Mouse (Mus musculus) layer of hippocampus, adult 11-12 months (tissue): Measurements from ENCODE around the gene Spag5.
A peak's percentile ranks its signal among the peaks of the same experiment; 100 is the strongest.

Experiments used
- DNase-seq: peaks from one replicate; pipeline ENCODE4 v3.0.0; 2022; ENCODE audit warnings: low spot score

The Spag5 gene

DNA sequence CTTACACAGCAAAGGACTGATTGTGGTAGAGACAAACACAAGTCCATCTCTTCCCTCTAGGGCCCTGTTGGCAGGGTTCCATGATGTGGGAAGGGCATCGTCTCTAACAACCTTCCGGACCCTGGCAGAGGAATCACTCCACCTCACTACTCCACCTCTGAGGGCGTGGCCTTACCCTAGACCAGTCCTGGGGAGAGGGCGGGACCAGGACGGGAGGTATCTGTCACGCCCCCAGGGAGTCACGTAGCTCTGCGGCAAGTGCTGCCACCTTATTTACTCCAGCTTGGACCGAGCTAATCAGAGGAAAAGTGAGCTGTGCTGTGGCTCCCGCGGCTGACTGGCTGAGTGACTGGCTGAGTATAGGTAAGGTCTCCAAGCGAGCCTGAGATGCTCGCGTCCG lies 21.5 kb downstream of the Spag5 start, which contains the start of gene Aldoc:
TSS of gene Aldoc (plus strand) at position 109 of the 400 bp plus-strand sequence.
- DNase-seq = peak; percentile 87

- no peak for DNase-seq
These were observed 22.9 kb downstream of the Spag5 start for GRCm38 (mm10) chr11:78324000-78324785.

DNA sequence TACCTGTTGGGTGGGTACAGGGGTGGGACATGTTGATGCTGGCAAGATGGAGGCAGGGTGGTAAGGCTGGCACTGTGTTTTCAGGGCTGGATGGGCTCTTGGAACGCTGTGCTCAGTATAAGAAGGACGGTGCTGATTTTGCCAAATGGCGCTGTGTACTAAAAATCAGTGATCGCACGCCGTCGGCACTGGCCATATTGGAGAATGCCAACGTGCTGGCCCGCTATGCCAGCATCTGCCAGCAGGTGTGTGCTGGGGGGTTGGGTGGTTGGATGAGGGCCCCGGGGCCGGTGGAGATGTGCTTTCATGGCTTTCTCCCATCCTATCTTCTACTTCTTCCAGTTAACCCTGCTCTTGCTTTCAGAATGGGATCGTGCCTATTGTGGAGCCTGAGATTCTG lies 23.6 kb downstream of the Spag5 start:
- no peak for DNase-seq

- no peak for DNase-seq
These were observed 25.9 kb downstream of the Spag5 start for GRCm38 (mm10) chr11:78327215-78327614.

DNA sequence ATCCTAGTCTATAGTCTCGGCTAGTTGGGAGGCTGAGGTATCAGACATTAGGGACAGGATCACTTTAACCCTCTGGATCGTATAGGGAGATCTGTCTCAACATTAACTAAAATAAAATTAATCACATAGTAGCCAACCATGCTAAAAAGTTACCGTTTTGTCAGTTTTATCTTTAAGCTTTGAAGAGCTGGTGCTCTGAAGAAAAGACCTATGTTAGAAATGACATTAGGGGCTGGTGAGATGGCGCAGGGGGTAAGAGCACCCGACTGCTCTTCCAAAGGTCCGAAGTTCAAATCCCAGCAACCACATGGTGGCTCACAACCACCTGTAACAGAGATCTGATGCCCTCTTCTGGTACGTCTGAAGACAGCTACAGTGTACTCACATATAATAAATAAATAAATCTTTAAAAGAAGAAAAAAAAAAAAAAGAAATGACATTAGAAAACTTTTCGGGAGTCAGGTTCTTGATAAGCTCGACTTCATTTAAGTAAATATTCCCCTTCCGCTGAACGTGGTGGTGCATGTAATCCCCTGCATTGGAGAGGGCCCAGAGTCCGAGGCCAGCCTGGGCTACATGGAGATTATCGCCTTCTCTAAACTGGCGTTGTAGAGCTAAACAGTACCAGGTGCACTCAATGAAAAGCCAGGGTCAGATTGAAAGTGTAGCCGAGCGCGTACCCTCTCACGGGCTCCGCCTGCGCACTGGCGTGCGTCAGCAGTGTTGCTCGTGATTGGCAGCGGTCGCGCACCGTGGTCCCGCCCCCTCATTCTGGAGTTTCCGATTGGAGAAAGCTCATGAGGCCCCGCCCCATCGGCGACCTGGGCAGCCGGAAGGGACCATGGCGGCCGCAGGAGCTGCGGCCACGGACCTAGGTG lies 26.5 kb downstream of the Spag5 start, which contains the start of gene Pigs:
TSS of gene Pigs (plus strand) at position 782 of the 878 bp plus-strand sequence.
- DNase-seq = peak; percentile 97

DNA sequence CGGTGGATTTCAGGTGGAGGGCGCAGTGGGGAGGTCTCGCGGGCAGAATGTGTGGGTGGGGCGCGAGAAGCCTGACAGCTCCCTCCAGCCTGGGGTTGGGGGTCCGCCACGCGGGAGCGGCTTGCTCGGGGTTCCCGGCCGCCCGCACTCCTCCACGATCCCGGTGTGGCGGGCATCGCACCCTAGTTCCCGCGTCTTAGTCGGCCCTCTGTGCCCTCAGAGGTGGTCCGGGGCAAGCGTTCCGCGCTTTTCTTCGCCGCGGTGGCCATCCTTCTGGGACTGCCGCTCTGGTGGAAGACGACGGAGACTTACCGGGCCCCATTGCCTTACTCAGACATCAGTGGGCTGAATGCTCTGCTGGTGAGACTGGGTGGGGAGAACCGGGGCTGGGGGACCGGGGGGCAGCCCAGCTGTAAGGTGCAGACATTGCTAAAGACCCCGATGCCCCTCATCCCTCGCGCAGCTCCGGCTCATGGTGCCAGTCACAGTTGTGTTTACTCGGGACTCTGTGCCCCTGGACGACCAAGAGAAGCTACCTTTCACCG lies 27.3 kb downstream of the Spag5 start:
- no peak for DNase-seq

- no peak for DNase-seq
These were observed 31.3 kb downstream of the Spag5 start for GRCm38 (mm10) chr11:78332676-78333075.

DNA sequence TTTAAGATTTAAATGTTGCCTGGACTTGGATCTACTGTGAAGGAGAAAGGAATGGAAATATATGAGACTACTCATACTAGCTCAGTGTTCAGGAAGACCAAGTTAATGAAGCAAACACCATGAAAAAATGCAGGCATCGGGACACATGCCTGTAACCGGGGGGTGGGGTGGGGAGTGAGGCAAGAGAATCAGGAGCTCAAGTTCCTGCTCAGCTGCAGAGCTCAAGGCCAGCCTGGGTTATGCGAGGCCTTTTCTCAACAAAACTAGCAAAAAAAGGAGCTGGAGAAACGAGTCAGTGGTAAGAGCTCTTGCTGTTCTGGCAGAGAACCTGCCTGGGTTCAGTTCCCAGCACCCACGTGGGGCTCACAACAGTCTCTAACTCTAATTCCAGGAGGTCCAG lies 32.7 kb downstream of the Spag5 start:
- DNase-seq = no peak

DNA sequence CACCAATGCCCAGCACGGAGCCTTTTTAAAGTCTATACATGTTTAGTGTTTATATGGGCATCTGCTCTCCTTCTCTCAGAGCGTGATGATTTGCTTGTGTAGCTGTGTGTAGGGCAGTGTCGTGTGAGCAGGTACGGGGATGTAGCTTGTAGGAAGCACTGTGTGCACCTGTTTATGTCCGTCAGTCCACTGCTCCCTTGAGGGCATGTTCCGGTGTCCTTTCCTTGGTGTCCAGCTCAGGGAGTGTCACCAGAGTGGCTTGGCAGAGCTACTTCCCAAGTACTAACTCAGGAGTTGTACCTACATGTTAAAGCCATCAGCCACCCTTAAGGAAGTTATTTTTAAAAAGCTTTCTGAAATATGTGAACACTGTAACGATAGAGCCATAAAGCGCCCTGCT lies 35.7 kb downstream of the Spag5 start:
- no peak for DNase-seq

- DNase-seq = no peak
These were observed 40.4 kb downstream of the Spag5 start for GRCm38 (mm10) chr11:78341702-78342101.

- DNase-seq = peak; percentile 70
These were observed 42.3 kb downstream of the Spag5 start, which contains the start of gene Unc119 for GRCm38 (mm10) chr11:78343381-78344327. TSS of gene Unc119 (plus strand) at chr11:78343482.

DNA sequence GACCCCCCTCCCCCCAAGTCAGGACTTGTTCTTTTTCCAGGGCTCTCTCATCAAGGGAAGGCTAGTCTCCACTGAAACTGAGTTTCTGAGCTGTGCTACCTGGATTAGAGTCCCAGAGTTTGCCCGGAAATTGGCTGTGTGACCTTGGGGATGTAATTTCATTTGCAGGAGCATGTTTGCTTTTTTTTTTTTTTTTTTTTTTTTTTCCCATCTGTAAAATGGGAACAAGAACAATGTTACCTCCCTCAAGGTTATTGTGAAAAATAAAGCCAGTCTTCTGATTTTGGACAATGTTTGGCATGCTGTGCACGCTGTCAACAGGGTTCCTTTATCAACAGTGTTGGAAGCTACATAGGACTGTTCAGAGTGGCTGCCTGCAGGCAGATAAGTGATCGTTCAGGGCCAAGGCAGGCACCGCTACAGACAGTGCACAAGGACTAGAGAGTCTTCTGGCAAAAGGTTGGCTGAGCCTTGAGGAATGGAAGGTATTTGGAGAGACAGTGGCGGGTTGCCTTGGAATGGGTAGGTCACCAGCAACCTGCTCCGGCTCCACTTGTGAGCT lies 43.1 kb downstream of the Spag5 start:
- no peak for DNase-seq

DNA sequence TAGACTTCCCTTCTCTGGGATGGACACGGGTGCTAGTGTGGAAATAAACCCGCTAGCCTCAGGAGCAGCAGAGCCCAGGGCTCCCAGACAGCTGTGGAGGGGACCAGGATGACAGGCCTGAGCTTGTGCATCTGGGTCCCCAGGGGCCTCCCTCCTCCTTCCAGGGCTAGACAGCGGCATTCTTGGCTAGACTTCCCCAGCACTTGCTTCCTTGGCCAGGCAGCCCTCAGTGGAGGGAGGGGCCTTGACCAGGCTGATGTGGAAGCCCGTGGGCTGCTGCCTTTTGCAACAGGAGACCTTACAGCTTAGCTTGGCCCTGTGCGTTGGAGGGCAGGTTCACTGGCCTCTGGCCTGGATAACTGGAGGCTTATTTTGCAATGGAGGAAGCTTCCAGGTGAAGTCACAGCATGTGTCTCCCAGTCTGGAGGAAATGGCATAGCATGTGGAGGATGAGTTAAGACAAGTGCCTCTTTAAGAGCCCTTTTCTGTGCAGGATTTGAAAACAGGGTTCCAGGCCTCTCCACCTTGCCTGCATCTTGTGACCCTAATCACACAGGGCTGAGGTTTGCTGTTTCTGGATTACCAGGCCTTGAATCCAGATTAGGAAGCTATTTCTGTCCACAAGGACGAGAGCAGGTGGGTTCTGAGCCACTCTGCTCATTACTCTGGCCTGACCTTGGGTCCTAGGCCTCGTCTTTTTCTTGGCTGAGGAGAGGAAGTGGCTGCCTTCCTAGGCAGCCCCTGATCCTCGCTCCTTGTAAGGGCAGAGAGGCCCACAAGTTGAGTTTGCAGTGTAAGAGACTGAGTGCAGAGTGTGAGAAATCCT lies 43.8 kb downstream of the Spag5 start:
- no peak for DNase-seq

DNA sequence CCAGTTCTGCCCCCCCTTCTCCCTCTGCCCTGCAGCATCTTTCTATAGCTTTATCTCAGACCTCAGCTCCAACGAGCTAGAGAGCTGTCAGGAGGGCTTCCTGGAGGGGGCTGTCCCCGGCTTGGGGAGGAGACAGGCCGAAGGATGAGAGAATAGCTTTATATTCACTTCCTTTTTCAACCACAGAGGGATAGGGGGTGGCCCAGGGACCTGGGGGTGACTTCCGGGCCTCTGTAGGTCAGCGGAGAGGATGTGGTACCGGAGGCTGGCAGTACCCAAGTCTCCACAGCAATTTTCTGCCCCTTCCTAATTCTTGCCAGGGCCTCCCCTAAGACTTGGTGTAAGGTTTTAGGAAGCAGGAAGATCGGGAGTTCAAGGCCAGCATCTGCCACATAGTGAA lies 44.5 kb downstream of the Spag5 start:
- no peak for DNase-seq

DNA sequence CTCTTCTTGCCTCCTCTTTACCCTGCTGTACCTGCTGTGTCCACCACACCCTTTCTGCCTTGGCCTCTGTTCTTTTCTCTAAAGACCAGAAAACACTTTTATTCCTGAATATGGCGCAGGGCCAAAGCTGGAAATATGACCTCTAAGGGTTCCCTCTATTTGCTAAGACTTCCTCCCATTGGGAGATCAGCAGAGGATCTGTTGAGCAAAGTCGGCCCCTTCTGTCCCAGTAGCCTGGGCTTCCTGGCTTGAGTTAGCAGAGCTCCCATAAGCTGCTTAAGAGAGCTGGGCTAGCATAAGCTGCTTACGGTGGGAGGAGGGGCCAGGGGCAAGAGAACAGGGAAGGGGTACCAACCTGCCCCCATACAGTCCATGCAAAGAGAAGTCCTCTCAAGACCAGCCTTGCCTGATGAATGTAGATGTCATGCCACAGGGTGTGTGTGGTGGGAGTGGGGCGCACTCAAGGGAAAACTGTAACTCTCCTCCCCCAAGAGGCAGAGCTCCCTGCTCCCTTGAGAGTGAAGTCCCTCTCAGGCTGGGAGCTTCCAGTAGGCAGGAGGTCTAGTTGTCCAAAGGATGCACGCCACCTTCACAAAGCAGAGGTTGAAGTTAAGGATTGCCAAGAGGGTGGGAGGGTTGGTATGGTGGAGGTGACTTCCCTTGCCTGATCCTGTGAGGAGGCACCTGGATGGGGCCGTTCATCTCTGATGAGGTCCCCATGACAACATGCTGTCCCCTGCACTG lies 45.2 kb downstream of the Spag5 start:
- no peak for DNase-seq

- DNase-seq = peak; percentile 76
These were observed 45.9 kb downstream of the Spag5 start for GRCm38 (mm10) chr11:78347070-78347754.

DNA sequence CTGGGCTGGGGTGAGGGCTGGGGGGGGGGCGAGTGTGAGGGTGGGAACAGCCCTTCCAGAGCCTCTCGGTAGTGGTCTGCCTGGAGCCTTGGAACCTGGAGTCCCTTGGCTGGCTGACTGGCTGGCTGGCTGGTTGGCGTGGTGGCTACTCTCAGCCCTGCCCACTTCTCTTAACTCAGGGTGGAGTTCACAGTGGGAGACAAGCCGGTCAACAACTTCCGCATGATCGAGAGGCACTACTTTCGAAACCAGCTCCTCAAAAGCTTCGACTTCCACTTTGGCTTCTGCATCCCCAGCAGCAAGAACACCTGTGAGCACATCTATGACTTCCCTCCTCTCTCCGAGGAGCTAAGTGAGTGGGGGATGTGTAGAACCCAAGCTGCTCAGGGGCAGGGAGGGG lies 46.6 kb downstream of the Spag5 start:
- no peak for DNase-seq

GRCm38 (mm10) chr11:78348474-78348873 lies 47.1 kb downstream of the Spag5 start:
- DNase-seq = no peak
